Mouse (Mus musculus) layer of hippocampus, postnatal 36 days (tissue): ENCODE data around the gene Stap1. TPM values are rescaled to one million over a fixed set of nuclear protein-coding genes. Genes with fewer than 3 reads are reported as not detected.

Source experiments
- DNase-seq, 2 experiments: peaks; one replicate each; pipeline ENCODE4 v3.0.0; 2022
- total RNA-seq, 2 experiments: library from RNA; stranded (reverse); gene quantifications; 2 replicates each; pipeline ENCODE4 v1.2.3; 2021

Stap1 gene
- total RNA-seq, 2 experiments from 2014 or later = not detected

GRCm38 (mm10) chr5:86129828-86130227 lies 58.3 kb downstream of the Stap1 start:
- no peak for DNase-seq

Other genes with a start within 250 kb of the Stap1 start
- 10 to 100 TPM; 22.7 to 24.2 TPM for gene Cenpc1, start 6.2 kb upstream of the Stap1 start, total RNA-seq
- gene Uba6, start 101.1 kb downstream of the Stap1 start, total RNA-seq = 10 to 100 TPM; 24.2 to 24.6 TPM
- gene Gnrhr, start 126.2 kb downstream of the Stap1 start, total RNA-seq = not detected
- gene Tmprss11c, start 217.6 kb downstream of the Stap1 start, total RNA-seq = not detected